Comparison of ENCODE assay signal across 8 mouse cellular contexts in genomic region chr4:129495672-129496562, GRCm38 (mm10). TPM values are rescaled to one million over a fixed set of nuclear protein-coding genes. Genes with fewer than 3 reads are reported as not detected.
DNase-seq lines count a peak whose midpoint lies in the region; ATAC-seq and TF ChIP-seq lines count a peak whose summit lies in the region.

No protein-coding gene starts in this region.

- peak; percentile 60 to 91 for DNase-seq in left cerebral cortex, postnatal 10 days (ENCODE audit: extremely low spot score in 1 of 2, low spot score in 2 of 2)
- no peak for DNase-seq in left cerebral cortex, postnatal 4 days
- peak; percentile 58 for DNase-seq in embryo, embryonic 10.5 days (ENCODE audit: low spot score)
- peak in 1 of 3 experiments; percentile 37 for DNase-seq in liver, embryonic 14.5 days (ENCODE audit: low read depth in 3 of 3, low spot score in 3 of 3)
- no peak for DNase-seq in adrenal gland, adult 18-20 months (ENCODE audit: low spot score in 2 of 2)

- WGBS in hindbrain, embryonic 13.5 days: 20% methylated on average over 16 of the region's 16 CpGs
- 16% methylated on average over 16 of the region's 16 CpGs for WGBS in liver, embryonic 14.5 days (ENCODE audit: insufficient replicate concordance)
- 15% methylated on average over 16 of the region's 16 CpGs for WGBS in olfactory bulb, adult 2 months

- TF ChIP-seq EP300 in liver, embryonic 14.5 days (IDR thresholded peaks at IDR 0.05; ENCODE audit: low read depth): no peak

- H3K4me3 ChIP-seq in hindbrain, embryonic 13.5 days: peak overlapping the region; percentile 6; the same call in 1 of the 2 replicates
- no peak overlapping the region for H3K4me3 ChIP-seq in liver, embryonic 14.5 days (ENCODE audit: insufficient read depth in 1 of 2, low read depth in 2 of 2, low read length in 2 of 2)
- H3K4me3 ChIP-seq in olfactory bulb, adult 2 months (ENCODE audit: insufficient read depth, low read depth, low read length): peak overlapping the region; percentile 8

- peak; percentile 49 for ATAC-seq in hindbrain, embryonic 13.5 days (ENCODE audit: low FRiP score)
- no peak for ATAC-seq in liver, embryonic 14.5 days (ENCODE audit: insufficient read depth)
- ATAC-seq in erythroblast, adult 5-6 weeks (replicated peaks; ENCODE audit: low FRiP score, poor library complexity, severe bottlenecking): no peak

- no peaks in the 10 kb centered on the region for H3K36me3 ChIP-seq in hindbrain, embryonic 13.5 days
- H3K36me3 ChIP-seq in liver, embryonic 14.5 days (replicated peaks; ENCODE audit: control insufficient read depth, insufficient read depth, low read depth): no peaks in the 10 kb centered on the region

- H3K27me3 ChIP-seq in hindbrain, embryonic 13.5 days: peaks cover 20% of the 10 kb centered on the region
- peaks cover 18% of the 10 kb centered on the region for H3K27me3 ChIP-seq in liver, embryonic 14.5 days (ENCODE audit: control insufficient read depth, insufficient read depth, low read length)

- intact Hi-C loops in left cerebral cortex, postnatal 10 days (cut with DNase I): loop anchor here (5.0 kb wide), 1 partner anchor 111 kb away; no protein-coding TSS in a partner anchor
- intact Hi-C loops in left cerebral cortex, postnatal 4 days (cut with DNase I): no loop called here

- H3K9ac ChIP-seq in hindbrain, embryonic 13.5 days: peak overlapping the region; percentile 62
- no peak overlapping the region for H3K9ac ChIP-seq in liver, embryonic 14.5 days (replicated peaks)

- no peak for TF ChIP-seq POLR2A in olfactory bulb, adult 2 months (IDR thresholded peaks at IDR 0.05; ENCODE audit: insufficient read depth, low read depth, low read length)

- TF ChIP-seq CTCF in liver, embryonic 14.5 days (IDR thresholded peaks at IDR 0.05; ENCODE audit: low read depth): peak; percentile 55
- no peak for TF ChIP-seq CTCF in olfactory bulb, adult 2 months (IDR thresholded peaks at IDR 0.05; ENCODE audit: insufficient read depth, low read depth, low read length)

- H3K4me2 ChIP-seq in hindbrain, embryonic 13.5 days: peak overlapping the region; percentile 44
- no peak overlapping the region for H3K4me2 ChIP-seq in liver, embryonic 14.5 days (ENCODE audit: low read depth)

- peaks cover 34% of the 10 kb centered on the region for H3K4me1 ChIP-seq in hindbrain, embryonic 13.5 days (replicated peaks)
- H3K4me1 ChIP-seq in liver, embryonic 14.5 days (replicated peaks; ENCODE audit: control insufficient read depth in 2 of 2, insufficient read depth in 2 of 2, low read length in 1 of 2): peaks cover 0 to 16% of the 10 kb centered on the region in 2 experiments; a peak in 2 of 4 replicates
- H3K4me1 ChIP-seq in olfactory bulb, adult 2 months (ENCODE audit: control insufficient read depth, insufficient read depth, low read length): peaks cover 30% of the 10 kb centered on the region

- peak overlapping the region; percentile 83 for H3K27ac ChIP-seq in hindbrain, embryonic 13.5 days
- H3K27ac ChIP-seq in liver, embryonic 14.5 days: no peak overlapping the region
- peak overlapping the region; percentile 89 for H3K27ac ChIP-seq in olfactory bulb, adult 2 months (ENCODE audit: insufficient read depth, low read depth, low read length)

- no peaks in the 10 kb centered on the region for H3K9me3 ChIP-seq in hindbrain, embryonic 13.5 days
- H3K9me3 ChIP-seq in liver, embryonic 14.5 days (ENCODE audit: control insufficient read depth, low read length): no peaks in the 10 kb centered on the region

RNA-seq across cellular contexts. Expression of gene Fam229a, which starts 4.9 kb away (rescaled TPM):
- total RNA-seq in left cerebral cortex, postnatal 10 days (2021): 1 to 10 TPM in 1 of 2 experiments, not detected in 1; 1.8 TPM
- total RNA-seq in left cerebral cortex, postnatal 4 days (2021): not detected
- 0.36 TPM in 1 of 2 replicates, not detected in the other for polyA plus RNA-seq in hindbrain, embryonic 13.5 days (2015; fragmentation: Nextera tagmentation; extraction: Ambion mirVana)
- polyA plus RNA-seq in liver, embryonic 14.5 days (2012; rRNA removed): 0.40 and 0.54 TPM in 2 replicates
- polyA plus RNA-seq in liver, embryonic 14.5 days (2014; fragmentation: Nextera tagmentation; extraction: Ambion mirVana): 0.37 and 0.44 TPM in 2 replicates
- not detected in 2 replicates for polyA plus RNA-seq in olfactory bulb, adult 2 months (2012; ENCODE audit: insufficient read depth, insufficient read length, low replicate concordance, missing spikeins)
- 3.3 TPM in 1 of 2 replicates, not detected in the other for total RNA-seq in erythroblast, adult 5-6 weeks (2015; ENCODE audit: low replicate concordance)
- 0.68 and 2.1 TPM in 2 replicates for total RNA-seq in erythroblast, adult 5-6 weeks (2017; ENCODE audit: low replicate concordance)
- total RNA-seq in adrenal gland, adult 18-20 months (2021): not detected

RNA-seq across cellular contexts. Expression of gene Tssk3, which starts 5.1 kb away (rescaled TPM):
- total RNA-seq in left cerebral cortex, postnatal 10 days (2021): 1 to 10 TPM in 1 of 2 experiments, under 1 TPM in 1; 0.36 to 1.1 TPM
- total RNA-seq in left cerebral cortex, postnatal 4 days (2021): 1 to 10 TPM; 1.0 TPM
- polyA plus RNA-seq in hindbrain, embryonic 13.5 days (2015; fragmentation: Nextera tagmentation; extraction: Ambion mirVana): 0.13 TPM in 1 of 2 replicates, not detected in the other
- not detected in 2 replicates for polyA plus RNA-seq in liver, embryonic 14.5 days (2012; rRNA removed)
- not detected in 2 replicates for polyA plus RNA-seq in liver, embryonic 14.5 days (2014; fragmentation: Nextera tagmentation; extraction: Ambion mirVana)
- polyA plus RNA-seq in olfactory bulb, adult 2 months (2012; ENCODE audit: insufficient read depth, insufficient read length, low replicate concordance, missing spikeins): not detected in 2 replicates
- not detected in 2 replicates for total RNA-seq in erythroblast, adult 5-6 weeks (2015; ENCODE audit: low replicate concordance)
- total RNA-seq in erythroblast, adult 5-6 weeks (2017; ENCODE audit: low replicate concordance): not detected in 2 replicates
- not detected for total RNA-seq in adrenal gland, adult 18-20 months (2021)

RNA-seq across cellular contexts. Expression of gene Marcksl1, which starts 17.5 kb away (rescaled TPM):
- 100 to 1,000 TPM; 884 to 935 TPM for total RNA-seq in left cerebral cortex, postnatal 10 days (2021)
- total RNA-seq in left cerebral cortex, postnatal 4 days (2021): 1,000 to 10,000 TPM; 1,277 to 1,311 TPM
- 1,788 and 1,829 TPM in 2 replicates for polyA plus RNA-seq in hindbrain, embryonic 13.5 days (2015; fragmentation: Nextera tagmentation; extraction: Ambion mirVana)
- 30.6 and 34.8 TPM in 2 replicates for polyA plus RNA-seq in liver, embryonic 14.5 days (2012; rRNA removed)
- polyA plus RNA-seq in liver, embryonic 14.5 days (2014; fragmentation: Nextera tagmentation; extraction: Ambion mirVana): 38.2 and 42.0 TPM in 2 replicates
- polyA plus RNA-seq in olfactory bulb, adult 2 months (2012; ENCODE audit: insufficient read depth, insufficient read length, low replicate concordance, missing spikeins): 192 TPM in 1 of 2 replicates, not detected in the other
- 12.5 and 23.4 TPM in 2 replicates for total RNA-seq in erythroblast, adult 5-6 weeks (2015; ENCODE audit: low replicate concordance)
- 7.4 and 13.1 TPM in 2 replicates for total RNA-seq in erythroblast, adult 5-6 weeks (2017; ENCODE audit: low replicate concordance)
- 10 to 100 TPM; 29.3 to 30.4 TPM for total RNA-seq in adrenal gland, adult 18-20 months (2021)

RNA-seq across cellular contexts. Expression of gene Bsdc1, which starts 34.5 kb away (rescaled TPM):
- total RNA-seq in left cerebral cortex, postnatal 10 days (2021): 10 to 100 TPM; 40.8 to 46.6 TPM
- total RNA-seq in left cerebral cortex, postnatal 4 days (2021): 10 to 100 TPM; 38.5 to 40.7 TPM
- 34.9 and 36.2 TPM in 2 replicates for polyA plus RNA-seq in hindbrain, embryonic 13.5 days (2015; fragmentation: Nextera tagmentation; extraction: Ambion mirVana)
- 30.5 and 34.7 TPM in 2 replicates for polyA plus RNA-seq in liver, embryonic 14.5 days (2012; rRNA removed)
- 52.1 and 52.4 TPM in 2 replicates for polyA plus RNA-seq in liver, embryonic 14.5 days (2014; fragmentation: Nextera tagmentation; extraction: Ambion mirVana)
- not detected in 2 replicates for polyA plus RNA-seq in olfactory bulb, adult 2 months (2012; ENCODE audit: insufficient read depth, insufficient read length, low replicate concordance, missing spikeins)
- 720 and 842 TPM in 2 replicates for total RNA-seq in erythroblast, adult 5-6 weeks (2015; ENCODE audit: low replicate concordance)
- total RNA-seq in erythroblast, adult 5-6 weeks (2017; ENCODE audit: low replicate concordance): 1,074 and 1,469 TPM in 2 replicates
- total RNA-seq in adrenal gland, adult 18-20 months (2021): 10 to 100 TPM; 56.8 to 71.5 TPM

RNA-seq across cellular contexts. Expression of gene Hdac1, which starts 46.6 kb away (rescaled TPM):
- total RNA-seq in left cerebral cortex, postnatal 10 days (2021): 10 to 100 TPM; 29.4 to 33.0 TPM
- 10 to 100 TPM; 39.8 to 43.5 TPM for total RNA-seq in left cerebral cortex, postnatal 4 days (2021)
- polyA plus RNA-seq in hindbrain, embryonic 13.5 days (2015; fragmentation: Nextera tagmentation; extraction: Ambion mirVana): 111 and 113 TPM in 2 replicates
- polyA plus RNA-seq in liver, embryonic 14.5 days (2012; rRNA removed): 59.4 and 76.5 TPM in 2 replicates
- polyA plus RNA-seq in liver, embryonic 14.5 days (2014; fragmentation: Nextera tagmentation; extraction: Ambion mirVana): 107 and 114 TPM in 2 replicates
- not detected in 2 replicates for polyA plus RNA-seq in olfactory bulb, adult 2 months (2012; ENCODE audit: insufficient read depth, insufficient read length, low replicate concordance, missing spikeins)
- total RNA-seq in erythroblast, adult 5-6 weeks (2015; ENCODE audit: low replicate concordance): 41.1 and 45.8 TPM in 2 replicates
- total RNA-seq in erythroblast, adult 5-6 weeks (2017; ENCODE audit: low replicate concordance): 27.0 and 42.9 TPM in 2 replicates
- 10 to 100 TPM; 38.9 to 48.2 TPM for total RNA-seq in adrenal gland, adult 18-20 months (2021)

Comparison
In these comparisons a context has a peak if more than half of its experiments do, and no peak if none do; other contexts are left out.
1. DNase-seq: peak in left cerebral cortex, postnatal 10 days (2 of 2) and embryo, embryonic 10.5 days (single experiment); none in left cerebral cortex, postnatal 4 days (single experiment) and adrenal gland, adult 18-20 months (0 of 2).
2. H3K4me3 ChIP-seq: peak in hindbrain, embryonic 13.5 days (single experiment) and olfactory bulb, adult 2 months (single experiment); none in liver, embryonic 14.5 days (0 of 2).
3. RNA of gene Marcksl1, which starts 17.5 kb away (total RNA-seq): 1,277 to 1,311 TPM in left cerebral cortex, postnatal 4 days and 884 to 935 TPM in left cerebral cortex, postnatal 10 days; 29.3 to 30.4 TPM in adrenal gland, adult 18-20 months and 7.4 to 23.4 TPM in erythroblast, adult 5-6 weeks; every median in the first group is over 10 times any median in the second.